Mouse (Mus musculus): Measurements from ENCODE around the gene Armc10. TPM values are rescaled to one million over a fixed set of nuclear protein-coding genes. Genes with fewer than 3 reads are reported as not detected.

The Armc10 gene
- polyA plus RNA-seq, 1 experiment = 17.9 TPM

- TF ChIP-seq POLR2A (IDR thresholded peaks at IDR 0.05; ENCODE audit: borderline replicate concordance, insufficient read depth, low read length) (no peak), CTCF (IDR thresholded peaks at IDR 0.05; ENCODE audit: borderline replicate concordance, insufficient read depth, low read depth, low read length) (no peak)
- DNase-seq = no peak
- no peak overlapping the region for H3K27ac ChIP-seq (ENCODE audit: insufficient read depth, low read length)
- H3K4me3 ChIP-seq (replicated peaks; ENCODE audit: insufficient read depth, low read depth, low read length) = no peak overlapping the region
- WGBS = 91% methylated on average over 7 of the region's 7 CpGs
- no peaks in the 10 kb centered on the region for H3K27me3 ChIP-seq (ENCODE audit: control insufficient read depth, insufficient read depth, low read length)
- no peaks in the 10 kb centered on the region for H3K4me1 ChIP-seq (ENCODE audit: control insufficient read depth, insufficient read depth, low read length)
These were observed 6.4 kb downstream of the Armc10 start for GRCm38 (mm10) chr5:21651885-21652612.

DNA sequence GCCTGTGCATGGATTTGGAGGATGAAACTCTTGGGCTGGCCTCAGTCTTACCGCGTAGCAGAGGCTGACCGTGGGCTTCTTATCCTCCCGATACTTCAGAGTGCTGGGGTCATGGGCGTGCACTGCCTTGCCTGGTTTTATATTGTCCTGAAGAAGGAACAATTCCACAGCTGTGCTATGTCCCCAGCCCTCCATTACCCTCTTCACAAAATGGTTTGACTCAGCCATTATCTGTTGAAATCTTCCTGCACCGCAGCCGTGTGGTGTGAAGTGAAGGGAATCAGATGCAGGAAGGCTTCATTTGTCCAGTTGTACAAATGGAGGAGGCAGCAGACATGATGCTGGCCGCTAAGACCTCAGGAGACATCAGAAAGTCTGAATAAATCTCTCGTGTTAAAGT lies 11.3 kb downstream of the Armc10 start:
- Histone ChIP-seq H3K4me1 (ENCODE audit: control insufficient read depth, insufficient read depth, low read length) (no peaks in the 10 kb centered on the region), H3K4me3 (replicated peaks; ENCODE audit: insufficient read depth, low read depth, low read length) (no peak overlapping the region), H3K27ac (ENCODE audit: insufficient read depth, low read length) (no peak overlapping the region), H3K27me3 (ENCODE audit: control insufficient read depth, insufficient read depth, low read length) (no peaks in the 10 kb centered on the region)
- no peak for DNase-seq
- TF ChIP-seq CTCF (IDR thresholded peaks at IDR 0.05; ENCODE audit: borderline replicate concordance, insufficient read depth, low read depth, low read length) = no peak
- TF ChIP-seq POLR2A (IDR thresholded peaks at IDR 0.05; ENCODE audit: borderline replicate concordance, insufficient read depth, low read length) = no peak
- WGBS = 92% methylated on average over 9 of the region's 9 CpGs

DNA sequence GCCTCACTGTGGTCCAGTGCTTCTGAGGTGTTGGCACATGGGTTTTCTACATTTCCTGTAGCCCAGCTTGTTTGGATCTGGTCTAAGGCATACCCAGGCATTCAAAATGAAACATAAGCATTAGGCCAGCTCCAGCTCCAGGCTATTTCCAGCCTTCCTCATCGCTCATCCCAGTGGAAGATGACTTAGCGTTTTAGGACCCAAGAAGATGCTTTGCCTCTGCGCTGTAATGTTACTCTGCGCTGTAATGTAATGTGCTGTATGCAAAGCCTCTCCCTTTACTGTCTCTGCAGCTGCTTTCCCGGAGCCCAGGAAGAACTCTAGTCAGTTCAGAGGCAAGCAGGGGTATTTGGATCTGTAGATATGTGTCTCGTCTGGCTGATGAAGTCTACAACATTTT lies 12.4 kb downstream of the Armc10 start:
- Histone ChIP-seq H3K4me1 (ENCODE audit: control insufficient read depth, insufficient read depth, low read length) (no peaks in the 10 kb centered on the region), H3K4me3 (replicated peaks; ENCODE audit: insufficient read depth, low read depth, low read length) (no peak overlapping the region), H3K27ac (ENCODE audit: insufficient read depth, low read length) (no peak overlapping the region), H3K27me3 (ENCODE audit: control insufficient read depth, insufficient read depth, low read length) (no peaks in the 10 kb centered on the region)
- 87% methylated on average over 6 of the region's 6 CpGs for WGBS
- TF ChIP-seq CTCF (IDR thresholded peaks at IDR 0.05; ENCODE audit: borderline replicate concordance, insufficient read depth, low read depth, low read length) (no peak), POLR2A (IDR thresholded peaks at IDR 0.05; ENCODE audit: borderline replicate concordance, insufficient read depth, low read length) (no peak)
- no peak for DNase-seq

DNA sequence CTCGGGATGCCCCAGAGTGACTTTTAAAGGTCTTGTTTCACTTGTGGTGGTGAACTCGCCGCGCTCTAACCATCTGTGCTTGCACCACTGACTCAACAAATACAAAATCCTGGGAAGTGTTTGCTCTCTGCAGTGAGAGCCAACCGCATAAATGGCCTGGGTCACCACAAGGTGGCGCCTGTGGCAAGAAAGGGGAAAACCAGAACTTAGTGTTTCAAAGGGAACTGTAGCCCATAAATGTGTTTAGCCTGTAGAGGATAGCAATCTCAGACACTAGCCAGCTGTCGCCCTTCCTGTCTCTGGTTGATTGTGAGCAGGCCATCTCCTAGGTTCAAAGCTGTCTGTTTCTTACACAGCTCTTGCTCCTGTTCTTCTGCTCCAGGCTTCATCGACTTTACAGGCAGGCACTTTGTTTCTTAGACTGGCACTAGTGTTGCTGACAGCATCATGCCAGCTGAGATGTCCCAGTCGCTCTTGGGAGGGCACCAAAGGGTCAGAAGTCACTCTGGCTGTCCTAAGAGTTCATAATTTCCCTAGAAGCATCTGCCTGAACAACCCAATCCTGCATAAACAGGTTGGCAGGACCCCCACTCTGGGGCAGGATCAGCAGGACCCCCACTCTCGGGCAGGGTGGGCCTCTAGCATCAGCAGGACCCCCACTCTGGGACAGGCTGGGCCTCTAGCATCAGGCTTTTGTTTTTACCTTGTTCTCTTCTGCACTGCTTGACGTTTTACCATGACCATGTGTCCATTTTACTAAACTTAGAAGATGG lies 13.2 kb downstream of the Armc10 start:
- TF ChIP-seq CTCF (IDR thresholded peaks at IDR 0.05; ENCODE audit: borderline replicate concordance, insufficient read depth, low read depth, low read length) (peak; percentile 85), POLR2A (IDR thresholded peaks at IDR 0.05; ENCODE audit: borderline replicate concordance, insufficient read depth, low read length) (no peak)
- Histone ChIP-seq H3K4me3 (replicated peaks; ENCODE audit: insufficient read depth, low read depth, low read length) (no peak overlapping the region), H3K27ac (ENCODE audit: insufficient read depth, low read length) (no peak overlapping the region), H3K4me1 (ENCODE audit: control insufficient read depth, insufficient read depth, low read length) (no peaks in the 10 kb centered on the region), H3K27me3 (ENCODE audit: control insufficient read depth, insufficient read depth, low read length) (no peaks in the 10 kb centered on the region)
- DNase-seq = peak; percentile 63 to 76
- WGBS = 37% methylated on average over 11 of the region's 11 CpGs

GRCm38 (mm10) chr5:21660850-21661249 lies 15.2 kb downstream of the Armc10 start:
- H3K27ac ChIP-seq (ENCODE audit: insufficient read depth, low read length) = no peak overlapping the region
- TF ChIP-seq POLR2A (IDR thresholded peaks at IDR 0.05; ENCODE audit: borderline replicate concordance, insufficient read depth, low read length) (no peak), CTCF (IDR thresholded peaks at IDR 0.05; ENCODE audit: borderline replicate concordance, insufficient read depth, low read depth, low read length) (no peak)
- no peak overlapping the region for H3K4me3 ChIP-seq (replicated peaks; ENCODE audit: insufficient read depth, low read depth, low read length)
- no peaks in the 10 kb centered on the region for H3K27me3 ChIP-seq (ENCODE audit: control insufficient read depth, insufficient read depth, low read length)
- H3K4me1 ChIP-seq (ENCODE audit: control insufficient read depth, insufficient read depth, low read length) = no peaks in the 10 kb centered on the region
- 73% methylated on average over 6 of the region's 6 CpGs for WGBS
- no peak for DNase-seq

GRCm38 (mm10) chr5:21663081-21663480 lies 17.5 kb downstream of the Armc10 start:
- H3K27me3 ChIP-seq (ENCODE audit: control insufficient read depth, insufficient read depth, low read length) = no peaks in the 10 kb centered on the region
- H3K4me3 ChIP-seq (replicated peaks; ENCODE audit: insufficient read depth, low read depth, low read length) = no peak overlapping the region
- no peak overlapping the region for H3K27ac ChIP-seq (ENCODE audit: insufficient read depth, low read length)
- H3K4me1 ChIP-seq (ENCODE audit: control insufficient read depth, insufficient read depth, low read length) = no peaks in the 10 kb centered on the region
- 34% methylated on average over 11 of the region's 11 CpGs for WGBS
- DNase-seq = no peak
- TF ChIP-seq POLR2A (IDR thresholded peaks at IDR 0.05; ENCODE audit: borderline replicate concordance, insufficient read depth, low read length) = no peak
- no peak for TF ChIP-seq CTCF (IDR thresholded peaks at IDR 0.05; ENCODE audit: borderline replicate concordance, insufficient read depth, low read depth, low read length)

DNA sequence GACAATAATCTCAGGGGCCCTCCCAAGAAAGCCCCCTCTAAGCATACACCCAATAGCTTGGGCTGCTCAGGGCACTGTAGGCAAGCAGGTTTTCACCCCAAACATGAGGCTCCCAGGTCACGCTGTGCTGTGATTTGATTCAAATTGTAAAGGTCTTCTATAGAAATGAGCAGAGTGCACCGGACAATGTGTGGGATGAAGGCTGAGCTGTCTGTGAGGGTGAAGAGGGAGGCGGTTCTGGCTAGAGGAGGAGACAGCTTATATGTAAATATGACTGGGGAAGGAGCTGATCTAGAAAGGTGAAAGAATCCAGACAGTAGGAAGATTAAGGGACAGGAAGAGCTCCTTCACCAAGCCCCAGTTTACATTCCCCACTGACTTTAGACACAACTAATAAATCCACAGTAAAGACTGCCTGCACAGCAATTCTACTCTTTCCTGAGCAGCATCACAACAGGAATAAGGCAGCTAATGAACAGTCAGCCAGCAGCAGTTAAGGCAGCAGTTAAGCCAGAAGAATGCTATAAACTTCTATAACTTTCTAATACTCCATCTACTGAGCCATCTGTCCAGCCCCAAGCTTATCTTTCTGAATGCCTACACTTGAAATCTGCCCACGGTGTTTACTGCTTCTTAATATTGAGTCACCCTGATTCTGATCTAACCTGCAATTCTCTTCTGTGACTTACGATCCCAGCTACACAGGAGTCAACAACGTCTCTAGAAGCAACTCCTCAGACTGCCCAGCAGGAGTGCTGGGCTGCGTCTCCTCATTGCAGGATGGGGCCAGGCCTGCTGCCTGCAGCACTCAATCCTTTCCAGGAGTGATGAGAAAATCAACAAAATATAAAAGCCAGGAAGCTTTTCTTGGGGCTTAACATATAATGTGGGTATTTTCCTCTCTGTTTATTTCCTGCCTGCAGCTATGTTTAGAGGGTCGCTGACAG lies 21.9 kb downstream of the Armc10 start:
- TF ChIP-seq POLR2A (IDR thresholded peaks at IDR 0.05; ENCODE audit: borderline replicate concordance, insufficient read depth, low read length) = no peak
- no peak for TF ChIP-seq CTCF (IDR thresholded peaks at IDR 0.05; ENCODE audit: borderline replicate concordance, insufficient read depth, low read depth, low read length)
- Histone ChIP-seq H3K4me1 (ENCODE audit: control insufficient read depth, insufficient read depth, low read length) (no peaks in the 10 kb centered on the region), H3K4me3 (replicated peaks; ENCODE audit: insufficient read depth, low read depth, low read length) (no peak overlapping the region), H3K27ac (ENCODE audit: insufficient read depth, low read length) (no peak overlapping the region), H3K27me3 (ENCODE audit: control insufficient read depth, insufficient read depth, low read length) (no peaks in the 10 kb centered on the region)
- no peak for DNase-seq
- whole genome bisulfite sequencing = 59% methylated on average over 8 of the region's 8 CpGs

Measured in cerebellum, adult 2 months (tissue).